Comparison of ENCODE assay signal across 7 mouse cellular contexts in genomic region chr9:102352186-102353055, GRCm38 (mm10). TPM values are rescaled to one million over a fixed set of nuclear protein-coding genes. Genes with fewer than 3 reads are reported as not detected.
DNase-seq lines count a peak whose midpoint lies in the region; ATAC-seq lines count a peak whose summit lies in the region.

No protein-coding gene starts in this region.

- peak overlapping the region; percentile 56 for H3K4me3 ChIP-seq in lung, embryonic 16.5 days (ENCODE audit: low read length)
- peak overlapping the region; percentile 78 for H3K4me3 ChIP-seq in embryonic facial prominence, embryonic 10.5 days
- peak overlapping the region; percentile 87 for H3K4me3 ChIP-seq in hindbrain, embryonic 15.5 days
- H3K4me3 ChIP-seq in neural tube, embryonic 12.5 days = peak overlapping the region; percentile 70

- peaks cover 68% of the 10 kb centered on the region for H3K27me3 ChIP-seq in lung, embryonic 16.5 days (ENCODE audit: control insufficient read depth, insufficient read depth, low read depth, low read length)
- peaks cover 93% of the 10 kb centered on the region for H3K27me3 ChIP-seq in embryonic facial prominence, embryonic 10.5 days (replicated peaks; ENCODE audit: low read depth, poor library complexity, severe bottlenecking)
- H3K27me3 ChIP-seq in hindbrain, embryonic 15.5 days = peaks cover 12% of the 10 kb centered on the region; the same call in 1 of the 2 replicates
- peaks cover 66% of the 10 kb centered on the region for H3K27me3 ChIP-seq in neural tube, embryonic 12.5 days (replicated peaks)

- H3K36me3 ChIP-seq in lung, embryonic 16.5 days (ENCODE audit: control insufficient read depth, insufficient read depth, low read length) = no peaks in the 10 kb centered on the region
- no peaks in the 10 kb centered on the region for H3K36me3 ChIP-seq in embryonic facial prominence, embryonic 10.5 days (replicated peaks)
- no peaks in the 10 kb centered on the region for H3K36me3 ChIP-seq in hindbrain, embryonic 15.5 days
- H3K36me3 ChIP-seq in neural tube, embryonic 12.5 days = no peaks in the 10 kb centered on the region

- no peak overlapping the region for H3K27ac ChIP-seq in lung, embryonic 16.5 days (ENCODE audit: low read length)
- H3K27ac ChIP-seq in embryonic facial prominence, embryonic 10.5 days (replicated peaks) = no peak overlapping the region
- H3K27ac ChIP-seq in hindbrain, embryonic 15.5 days (replicated peaks) = peak overlapping the region; percentile 86
- H3K27ac ChIP-seq in neural tube, embryonic 12.5 days = no peak overlapping the region

- 2% methylated on average over 30 of the region's 30 CpGs for WGBS in lung, embryonic 16.5 days
- WGBS in embryonic facial prominence, embryonic 10.5 days = 3% methylated on average over 30 of the region's 30 CpGs
- under 1% methylated on average over 30 of the region's 30 CpGs for WGBS in hindbrain, embryonic 15.5 days
- 3% methylated on average over 30 of the region's 30 CpGs for WGBS in neural tube, embryonic 12.5 days

- ATAC-seq in lung, embryonic 16.5 days (ENCODE audit: low read depth) = no peak
- no peak for ATAC-seq in hindbrain, embryonic 15.5 days (ENCODE audit: low FRiP score, low read depth)
- no peak for ATAC-seq in neural tube, embryonic 12.5 days (ENCODE audit: low FRiP score, low read depth)

- no peak overlapping the region for H3K9ac ChIP-seq in lung, embryonic 16.5 days (ENCODE audit: low read length)
- H3K9ac ChIP-seq in hindbrain, embryonic 15.5 days = peak overlapping the region; percentile 96
- H3K9ac ChIP-seq in neural tube, embryonic 12.5 days = peak overlapping the region; percentile 87

- peak overlapping the region; percentile 95; the same call in 1 of the 2 replicates for H3K4me2 ChIP-seq in lung, embryonic 16.5 days (ENCODE audit: low read depth, low read length)
- peak overlapping the region; percentile 89 for H3K4me2 ChIP-seq in hindbrain, embryonic 15.5 days
- H3K4me2 ChIP-seq in neural tube, embryonic 12.5 days (replicated peaks) = peak overlapping the region; percentile 99

- H3K9me3 ChIP-seq in lung, embryonic 16.5 days (ENCODE audit: control insufficient read depth, low read length) = no peaks in the 10 kb centered on the region
- no peaks in the 10 kb centered on the region for H3K9me3 ChIP-seq in embryonic facial prominence, embryonic 10.5 days
- no peaks in the 10 kb centered on the region for H3K9me3 ChIP-seq in hindbrain, embryonic 15.5 days
- no peaks in the 10 kb centered on the region for H3K9me3 ChIP-seq in neural tube, embryonic 12.5 days

- H3K4me1 ChIP-seq in lung, embryonic 16.5 days (replicated peaks; ENCODE audit: control insufficient read depth, insufficient read depth, low read length) = peaks cover 4% of the 10 kb centered on the region; the same call in 1 of the 2 replicates
- peaks cover 33% of the 10 kb centered on the region for H3K4me1 ChIP-seq in embryonic facial prominence, embryonic 10.5 days
- peaks cover 37% of the 10 kb centered on the region for H3K4me1 ChIP-seq in hindbrain, embryonic 15.5 days (replicated peaks)
- H3K4me1 ChIP-seq in neural tube, embryonic 12.5 days = peaks cover 23% of the 10 kb centered on the region

- no peak for DNase-seq in lung, adult 18-20 months
- peak; percentile 45 for DNase-seq in embryonic facial prominence, embryonic 10.5 days (ENCODE audit: low spot score)
- DNase-seq in thymus, postnatal 36 days = no peak
- no peak for DNase-seq in adrenal gland, postnatal 36 days

RNA-seq across cellular contexts. Expression of gene Ephb1, which starts 2.1 kb away (rescaled TPM):
- 1.4 and 1.8 TPM in 2 replicates for polyA plus RNA-seq in lung, embryonic 16.5 days (2015; fragmentation: Nextera tagmentation; extraction: Ambion mirVana)
- polyA plus RNA-seq in embryonic facial prominence, embryonic 10.5 days (2016; fragmentation: Nextera tagmentation; extraction: Ambion mirVana) = 4.7 and 6.1 TPM in 2 replicates
- polyA plus RNA-seq in hindbrain, embryonic 15.5 days (2015; fragmentation: Nextera tagmentation; extraction: Ambion mirVana) = 51.4 and 53.1 TPM in 2 replicates
- polyA plus RNA-seq in neural tube, embryonic 12.5 days (2016; fragmentation: Nextera tagmentation; extraction: Ambion mirVana) = 19.2 and 21.2 TPM in 2 replicates
- total RNA-seq in adrenal gland, postnatal 36 days (2021) = 1 to 10 TPM; 2.1 to 3.2 TPM
